13 mouse cellular contexts compared by ENCODE assay signal in the genomic region with DNA sequence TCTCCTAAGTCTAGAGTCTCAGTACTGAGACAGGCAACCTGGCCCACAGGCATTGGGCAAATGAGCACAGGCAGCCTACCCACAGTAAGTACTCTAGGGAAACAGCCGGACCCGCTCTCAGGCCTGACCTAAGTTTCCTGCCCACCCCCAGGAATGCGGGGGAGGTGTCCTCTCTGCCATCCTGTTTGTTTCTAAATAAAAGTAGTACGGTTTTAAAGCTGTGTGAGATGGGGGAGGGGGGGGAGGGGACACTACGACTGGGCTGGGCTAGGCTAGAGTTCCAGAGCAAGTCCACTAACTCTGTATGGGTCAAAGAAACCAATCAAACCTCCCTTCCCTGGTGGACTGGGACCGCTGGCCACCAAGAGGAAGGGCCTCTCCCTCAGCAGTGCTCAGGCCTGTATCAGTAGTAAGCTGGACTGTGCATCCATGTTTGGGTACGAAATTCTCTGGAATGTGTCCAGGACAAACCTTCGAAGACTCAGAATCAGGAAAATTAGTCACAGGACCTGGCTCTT. TPM values are rescaled to one million over a fixed set of nuclear protein-coding genes. Genes with fewer than 3 reads are reported as not detected.
DNase-seq lines count a peak whose midpoint lies in the region; ATAC-seq and TF ChIP-seq lines count a peak whose summit lies in the region.
"Had no signal": no experiment of that assay in that cellular context is flagged by ENCODE, and none has a peak within 500 bp of the region (broad histone marks: within the 10 kb centered on the region; RNA-seq: fewer than 3 reads in every experiment).

No protein-coding gene starts in this region.

- peak overlapping the region; percentile 75 for H3K27ac ChIP-seq in heart, postnatal 0 days (ENCODE audit: low read depth)
- no peak overlapping the region for H3K27ac ChIP-seq in liver, embryonic 11.5 days (ENCODE audit: low read depth, low read length)
- H3K27ac ChIP-seq: embryonic facial prominence, embryonic 15.5 days; intestine, embryonic 15.5 days; liver, embryonic 15.5 days had no signal

- no peak overlapping the region for H3K4me2 ChIP-seq in heart, postnatal 0 days (ENCODE audit: low read depth, low read length)
- no peak overlapping the region for H3K4me2 ChIP-seq in liver, embryonic 11.5 days
- H3K4me2 ChIP-seq: embryonic facial prominence, embryonic 15.5 days; intestine, embryonic 15.5 days; liver, embryonic 15.5 days had no signal

- peaks cover 23% of the 10 kb centered on the region for H3K4me1 ChIP-seq in heart, postnatal 0 days (ENCODE audit: control insufficient read depth, insufficient read depth)
- no peaks in the 10 kb centered on the region for H3K4me1 ChIP-seq in liver, embryonic 11.5 days (replicated peaks; ENCODE audit: control insufficient read depth, insufficient read depth, low read length)
- H3K4me1 ChIP-seq: intestine, embryonic 15.5 days; liver, embryonic 15.5 days had no signal

- H3K36me3 ChIP-seq in heart, postnatal 0 days (replicated peaks; ENCODE audit: control insufficient read depth, insufficient read depth, low read length), result peaks cover 22% of the 10 kb centered on the region
- peaks cover 12% of the 10 kb centered on the region for H3K36me3 ChIP-seq in liver, embryonic 11.5 days (ENCODE audit: control insufficient read depth, insufficient read depth, low read length)

- H3K9me3 ChIP-seq in heart, postnatal 0 days (replicated peaks; ENCODE audit: control insufficient read depth, low read length), result no peaks in the 10 kb centered on the region
- H3K9me3 ChIP-seq in liver, embryonic 11.5 days (ENCODE audit: control insufficient read depth, low read length), result no peaks in the 10 kb centered on the region
- H3K9me3 ChIP-seq: embryonic facial prominence, embryonic 15.5 days; intestine, embryonic 15.5 days; liver, embryonic 15.5 days had no signal

- H3K9ac ChIP-seq in heart, postnatal 0 days (replicated peaks; ENCODE audit: low read depth, low read length), result no peak overlapping the region
- H3K9ac ChIP-seq in liver, embryonic 11.5 days (ENCODE audit: low read depth, low read length), result no peak overlapping the region
- H3K9ac ChIP-seq: embryonic facial prominence, embryonic 15.5 days; intestine, embryonic 15.5 days; liver, embryonic 15.5 days had no signal

- H3K4me3 ChIP-seq in heart, postnatal 0 days (ENCODE audit: low read depth, low read length), result no peak overlapping the region
- no peak overlapping the region for H3K4me3 ChIP-seq in liver, embryonic 11.5 days (ENCODE audit: low read depth, low read length)
- H3K4me3 ChIP-seq: embryonic facial prominence, embryonic 15.5 days; intestine, embryonic 15.5 days; liver, embryonic 15.5 days had no signal

- H3K27me3 ChIP-seq in heart, postnatal 0 days (ENCODE audit: control insufficient read depth, insufficient read depth, low read length), result no peaks in the 10 kb centered on the region
- H3K27me3 ChIP-seq in liver, embryonic 11.5 days (replicated peaks; ENCODE audit: control insufficient read depth, insufficient read depth, low read length), result no peaks in the 10 kb centered on the region
- H3K27me3 ChIP-seq: embryonic facial prominence, embryonic 15.5 days; intestine, embryonic 15.5 days; liver, embryonic 15.5 days had no signal

- 32% methylated on average over 8 of the region's 8 CpGs for WGBS in heart, postnatal 0 days
- 56% methylated on average over 8 of the region's 8 CpGs for WGBS in liver, embryonic 11.5 days

- TF ChIP-seq EP300 in heart, postnatal 0 days (IDR thresholded peaks at IDR 0.05; ENCODE audit: low read depth), result peak; percentile 69; the same call in 1 of the 2 replicates

- DNase-seq in adrenal gland, adult 2 months, result peak; percentile 55
- no peak for DNase-seq in adrenal gland, postnatal 25 days
- peak; percentile 84 for DNase-seq in NIH3T3 (ENCODE audit: low read depth)
- DNase-seq in heart, postnatal 0 days (ENCODE audit: low spot score), result peak; percentile 45
- no peak for DNase-seq in liver, embryonic 11.5 days (ENCODE audit: low spot score)
- DNase-seq in layer of hippocampus, postnatal 25 days (ENCODE audit: extremely low spot score in 1 of 2, low spot score in 1 of 2), result no peak
- DNase-seq: cerebellum, adult 9-11 months; thymus, adult 2 months had no signal

- peak; percentile 60 for ATAC-seq in heart, postnatal 0 days (ENCODE audit: insufficient read depth, low read depth)
- 0 out of 2 replicates have a peak, but pooled peaks have one; percentile 8 for ATAC-seq in liver, embryonic 11.5 days (replicated peaks; ENCODE audit: low FRiP score)
- ATAC-seq in megakaryocyte, adult 5-6 weeks (ENCODE audit: poor library complexity, severe bottlenecking), result no peak
- no peak for ATAC-seq in erythroblast, adult 5-6 weeks (replicated peaks; ENCODE audit: low FRiP score, poor library complexity, severe bottlenecking)
- ATAC-seq: intestine, embryonic 15.5 days had no signal

- no peak for TF ChIP-seq CTCF in heart, postnatal 0 days (IDR thresholded peaks at IDR 0.05; ENCODE audit: low read depth)

RNA-seq across cellular contexts. Expression of a gene that starts 29.6 kb away (rescaled TPM):
- total RNA-seq in adrenal gland, adult 2 months (2021), result not detected
- not detected in 2 replicates for polyA plus RNA-seq in adrenal gland, adult 2 months (2012; rRNA removed)
- total RNA-seq in adrenal gland, postnatal 25 days (2021), result not detected in 2 replicates
- total RNA-seq in heart, postnatal 0 days (2014; rRNA removed; ENCODE audit: low replicate concordance), result not detected in 2 replicates
- polyA plus RNA-seq in heart, postnatal 0 days (2015; fragmentation: Nextera tagmentation; extraction: Ambion mirVana), result 0.11 and 0.15 TPM in 2 replicates
- 0.25 TPM in 1 of 2 replicates, not detected in the other for polyA plus RNA-seq in liver, embryonic 11.5 days (2014; fragmentation: Nextera tagmentation; extraction: Ambion mirVana)
- not detected for total RNA-seq in layer of hippocampus, postnatal 25 days (2021)
- total RNA-seq in megakaryocyte, adult 5-6 weeks (2015), result not detected in 2 replicates
- not detected in 2 replicates for total RNA-seq in megakaryocyte, adult 5-6 weeks (2017)
- not detected in 2 replicates for total RNA-seq in erythroblast, adult 5-6 weeks (2015; ENCODE audit: low replicate concordance)
- not detected in 2 replicates for total RNA-seq in erythroblast, adult 5-6 weeks (2017; ENCODE audit: low replicate concordance)
- polyA plus RNA-seq: intestine, embryonic 15.5 days; liver, embryonic 15.5 days; thymus, adult 2 months had no signal

RNA-seq across cellular contexts. Expression of a gene that starts 51.6 kb away (rescaled TPM):
- 10 to 100 TPM; 67.0 to 77.8 TPM for total RNA-seq in adrenal gland, adult 2 months (2021)
- 69.2 and 87.7 TPM in 2 replicates for polyA plus RNA-seq in adrenal gland, adult 2 months (2012; rRNA removed)
- total RNA-seq in adrenal gland, postnatal 25 days (2021), result 85.4 and 93.8 TPM in 2 replicates
- total RNA-seq in heart, postnatal 0 days (2014; rRNA removed; ENCODE audit: low replicate concordance), result 40.7 and 47.4 TPM in 2 replicates
- 26.0 and 26.5 TPM in 2 replicates for polyA plus RNA-seq in heart, postnatal 0 days (2015; fragmentation: Nextera tagmentation; extraction: Ambion mirVana)
- 20.0 and 20.9 TPM in 2 replicates for polyA plus RNA-seq in liver, embryonic 11.5 days (2014; fragmentation: Nextera tagmentation; extraction: Ambion mirVana)
- 100 to 1,000 TPM; 204 to 216 TPM for total RNA-seq in layer of hippocampus, postnatal 25 days (2021)
- 108 and 122 TPM in 2 replicates for total RNA-seq in megakaryocyte, adult 5-6 weeks (2015)
- total RNA-seq in megakaryocyte, adult 5-6 weeks (2017), result 61.7 and 64.4 TPM in 2 replicates
- 29.4 and 32.6 TPM in 2 replicates for total RNA-seq in erythroblast, adult 5-6 weeks (2015; ENCODE audit: low replicate concordance)
- total RNA-seq in erythroblast, adult 5-6 weeks (2017; ENCODE audit: low replicate concordance), result 16.7 and 36.9 TPM in 2 replicates

Comparison
In these comparisons a context has a peak if more than half of its experiments do, and no peak if none do; other contexts are left out.
1. DNase-seq: peak in adrenal gland, adult 2 months (single experiment), NIH3T3 (single experiment) and heart, postnatal 0 days (single experiment); none in adrenal gland, postnatal 25 days (single experiment), liver, embryonic 11.5 days (single experiment) and layer of hippocampus, postnatal 25 days (0 of 2).
2. ATAC-seq: peak in heart, postnatal 0 days (single experiment) and liver, embryonic 11.5 days (single experiment); none in megakaryocyte, adult 5-6 weeks (single experiment) and erythroblast, adult 5-6 weeks (single experiment).